Mouse (Mus musculus) ovary, postnatal 36 days (tissue): ENCODE measurements around the gene Klf6.

Source experiments
- DNase-seq: peaks from one replicate; pipeline ENCODE4 v3.0.0; 2022; ENCODE audit warnings: low spot score, mixed read lengths

The Klf6 gene

GRCm38 (mm10) chr13:5899641-5900040, 38.4 kb downstream of the Klf6 start:
- no peak for DNase-seq

GRCm38 (mm10) chr13:5913201-5913600, 51.9 kb downstream of the Klf6 start:
- DNase-seq, result no peak

GRCm38 (mm10) chr13:5917360-5917759, 56.1 kb downstream of the Klf6 start:
- DNase-seq, result no peak

DNA sequence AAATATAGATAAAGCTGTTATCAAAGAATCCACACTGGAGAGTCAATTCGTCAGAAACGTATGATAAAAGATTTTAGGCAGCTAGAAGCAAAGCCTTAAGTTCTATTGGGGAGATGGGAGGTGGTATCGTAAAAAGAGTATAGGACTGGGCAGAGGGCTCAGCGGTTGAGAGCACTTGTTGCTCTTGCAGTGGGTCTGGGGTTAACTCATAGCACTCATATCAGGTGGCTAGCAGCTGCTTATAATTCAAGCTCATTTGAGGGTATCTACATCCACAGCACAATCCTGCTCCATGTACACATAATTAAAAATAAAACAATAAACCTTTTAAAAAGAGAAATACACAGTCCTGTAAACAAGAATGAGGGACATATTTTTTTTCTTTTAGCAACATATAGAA, 58.7 kb downstream of the Klf6 start:
- no peak for DNase-seq
